Mouse (Mus musculus) CH12.LX (cell line): ENCODE measurements around the gene March6.

Experiments
- CHD1 ChIP-seq: IDR thresholded peaks from 2 replicates; pipeline ENCODE4 v1.6.1; 2012; ENCODE audit warnings: low read depth, low read length, improper control_type of control experiment, inconsistent platforms
- CHD2 ChIP-seq: IDR thresholded peaks from 2 replicates; pipeline ENCODE4 v1.6.1; 2011; ENCODE audit warnings: low read length, improper control_type of control experiment
- CTCF ChIP-seq, 2 experiments: IDR thresholded peaks in 1 of 2; conservative IDR thresholded peaks in 1 of 2; 2 replicates each; pipeline ENCODE4 v1.5.1; 2011 to 2012; ENCODE audit warnings: low read depth in 2 of 2, low read length in 2 of 2, improper control_type of control experiment in 1 of 2, inconsistent platforms in 1 of 2, mild to moderate bottlenecking in 1 of 2, moderate library complexity in 1 of 2
- EP300 ChIP-seq: IDR thresholded peaks from 2 replicates; pipeline ENCODE4 v1.6.1; 2011; ENCODE audit warnings: low read length, improper control_type of control experiment
- KAT2A ChIP-seq: IDR thresholded peaks from 2 replicates; pipeline ENCODE4 v1.6.1; 2012; ENCODE audit warnings: low read length, improper control_type of control experiment, inconsistent platforms; ENCODE audit not compliant: insufficient replicate concordance
- NRF1 ChIP-seq: IDR thresholded peaks from 2 replicates; pipeline ENCODE4 v1.6.1; 2014; ENCODE audit warnings: low read depth, mild to moderate bottlenecking, inconsistent platforms, low read length, improper control_type of control experiment, moderate library complexity
- ZKSCAN1 ChIP-seq: IDR thresholded peaks from 2 replicates; pipeline ENCODE4 v1.6.1; 2012; ENCODE audit warnings: low read depth, inconsistent platforms, low read length, improper control_type of control experiment, borderline replicate concordance

- TF ChIP-seq NRF1 = no peak
- no peak for TF ChIP-seq CTCF (conservative IDR thresholded peaks at IDR 0.05 in 1 of 2, IDR thresholded peaks at IDR 0.05 in 1 of 2; ENCODE audit: low read depth in 2 of 2, low read length in 2 of 2)
- no peak for TF ChIP-seq CHD2
- TF ChIP-seq ZKSCAN1 = no peak
- no peak for TF ChIP-seq CHD1
- no peak for TF ChIP-seq EP300
- TF ChIP-seq KAT2A = no peak
These were observed 34.3 kb upstream of the March6 start, which contains the start of gene Cmbl for GRCm38 (mm10) chr15:31565184-31565583.
